Mouse (Mus musculus) limb, embryonic 12.5 days (tissue): Measurements from ENCODE around the gene Calm3. TPM values are rescaled to one million over a fixed set of nuclear protein-coding genes. Genes with fewer than 3 reads are reported as not detected.

Experiments used
- ATAC-seq: fragments of 200-750 bp; cut with Nextera tagmentation; 2 replicates; pipeline ENCODE4 v1.8.0; 2017; ENCODE audit warnings: low read depth, moderate TSS enrichment; ENCODE audit not compliant: insufficient number of reproducible peaks, insufficient read depth, low FRiP score, low TSS enrichment
- H3K27ac ChIP-seq: fragments of 300-500 bp; sonication (generic); 2 replicates; pipeline ENCODE4 v1.5.1; 2016; ENCODE audit warnings: mild to moderate bottlenecking, moderate library complexity
- H3K27me3 ChIP-seq: fragments of 300-500 bp; sonication (generic); 2 replicates; pipeline ENCODE4 v1.6.1; 2016; ENCODE audit warnings: mild to moderate bottlenecking, moderate library complexity
- H3K36me3 ChIP-seq: fragments of 300-500 bp; sonication (generic); 2 replicates; pipeline ENCODE4 v1.6.1; 2016; ENCODE audit warnings: mild to moderate bottlenecking, moderate library complexity
- H3K4me1 ChIP-seq: fragments of 300-500 bp; sonication (generic); replicated peaks from 2 replicates; pipeline ENCODE4 v1.6.1; 2016
- H3K4me2 ChIP-seq: fragments of 300-500 bp; sonication (generic); 2 replicates; pipeline ENCODE4 v1.6.1; 2016; ENCODE audit warnings: mild to moderate bottlenecking, moderate library complexity
- H3K4me3 ChIP-seq: fragments of 300-500 bp; sonication (generic); replicated peaks from 2 replicates; pipeline ENCODE4 v1.5.1; 2016; ENCODE audit warnings: mild to moderate bottlenecking
- H3K9ac ChIP-seq: fragments of 300-500 bp; sonication (generic); replicated peaks from 2 replicates; pipeline ENCODE4 v1.6.1; 2016; ENCODE audit warnings: mild to moderate bottlenecking, moderate library complexity
- H3K9me3 ChIP-seq: fragments of 300-500 bp; sonication (generic); 2 replicates; pipeline ENCODE4 v1.6.1; 2016; ENCODE audit warnings: mild to moderate bottlenecking, moderate library complexity
- WGBS: fragments of 180-500 bp; shearing (Covaris S2); methylation state at CpG from one replicate; pipeline ENCODE4 v1.1.7; 2016; 5-methylcytosine and 5-hydroxymethylcytosine counted together
- polyA plus RNA-seq: library from polyadenylated mRNA; unstranded; fragments of >200 nt; fragmentation: Nextera tagmentation; extraction: Ambion mirVana; gene quantifications from 2 replicates; pipeline ENCODE4 v1.2.1, GENCODE M21; 2016

Gene Calm3
- polyA plus RNA-seq, 1 experiment from 2014 or later: 123 TPM

DNA sequence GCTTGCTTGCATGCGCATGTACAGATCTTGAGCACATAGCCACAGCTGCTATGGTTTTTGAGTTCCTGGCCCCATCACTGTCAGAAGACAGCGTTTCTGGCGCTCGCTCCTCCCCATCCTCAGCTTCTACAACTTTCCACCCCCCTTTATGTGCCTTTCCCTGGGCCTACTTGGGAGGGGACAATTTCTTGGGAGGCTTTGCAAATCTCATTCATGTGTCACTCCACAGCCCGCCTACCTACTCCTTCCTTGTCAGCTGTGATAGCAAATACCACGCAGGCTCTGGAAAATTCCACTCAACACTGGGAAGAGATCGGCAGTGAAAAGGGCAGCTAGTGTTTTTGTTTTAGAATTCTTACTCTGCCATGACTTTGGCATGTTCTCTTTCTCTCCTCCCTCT, 16.4 kb upstream of the Calm3 start:
- Histone ChIP-seq H3K4me2 (no peak overlapping the region), H3K9me3 (no peaks in the 10 kb centered on the region), H3K27me3 (peaks cover 4% of the 10 kb centered on the region), H3K4me3 (no peak overlapping the region), H3K4me1 (peaks cover 29% of the 10 kb centered on the region), H3K36me3 (no peaks in the 10 kb centered on the region), H3K9ac (no peak overlapping the region), H3K27ac (0 out of 2 replicates have a peak overlapping the region, but pooled peaks have one; percentile 25)
- no peak for ATAC-seq
- WGBS: 58% methylated on average over 7 of the region's 7 CpGs

- Histone ChIP-seq H3K27ac (no peak overlapping the region), H3K9ac (no peak overlapping the region), H3K9me3 (no peaks in the 10 kb centered on the region), H3K27me3 (0 out of 2 replicates have a peak, but pooled peaks cover 2% of the 10 kb centered on the region), H3K4me1 (peaks cover 18% of the 10 kb centered on the region; the same call in 1 of the 2 replicates), H3K4me3 (no peak overlapping the region), H3K36me3 (no peaks in the 10 kb centered on the region), H3K4me2 (no peak overlapping the region)
- 71% methylated on average over 17 of the region's 17 CpGs for WGBS
- ATAC-seq: no peak
Observed at GRCm38 (mm10) chr7:16938117-16938791, 14.3 kb upstream of the Calm3 start.

DNA sequence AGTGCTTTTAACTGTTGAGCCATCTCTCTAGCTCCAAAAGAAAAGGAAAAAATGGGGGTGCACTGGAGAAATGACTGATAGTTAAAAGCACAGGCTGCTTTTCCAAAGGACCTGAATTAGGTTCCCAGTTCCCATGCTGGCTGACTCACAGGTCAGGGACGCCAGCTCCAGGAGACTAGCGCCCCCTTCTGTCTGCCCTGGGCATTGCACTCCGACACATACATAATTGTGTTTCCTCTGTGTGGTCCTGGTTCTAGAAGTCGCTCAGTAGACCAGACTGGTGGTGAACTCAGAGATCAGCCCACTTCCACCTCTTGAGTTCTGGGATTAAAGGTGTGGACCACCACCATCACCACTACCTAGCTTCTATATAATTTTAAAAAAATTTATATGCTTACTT, 13.4 kb upstream of the Calm3 start:
- Histone ChIP-seq H3K27me3 (0 out of 2 replicates have a peak, but pooled peaks cover 2% of the 10 kb centered on the region), H3K4me1 (peaks cover 18% of the 10 kb centered on the region; the same call in 1 of the 2 replicates), H3K9ac (no peak overlapping the region), H3K4me3 (no peak overlapping the region), H3K4me2 (no peak overlapping the region), H3K27ac (no peak overlapping the region), H3K36me3 (no peaks in the 10 kb centered on the region), H3K9me3 (no peaks in the 10 kb centered on the region)
- ATAC-seq: no peak
- WGBS: 50% methylated on average over 4 of the region's 4 CpGs

GRCm38 (mm10) chr7:16932704-16933577, 9.0 kb upstream of the Calm3 start:
- no peak overlapping the region for H3K4me2 ChIP-seq
- no peaks in the 10 kb centered on the region for H3K9me3 ChIP-seq
- H3K4me1 ChIP-seq: no peaks in the 10 kb centered on the region
- H3K27me3 ChIP-seq: 0 out of 2 replicates have a peak, but pooled peaks cover 2% of the 10 kb centered on the region
- ATAC-seq: 0 out of 2 replicates have a peak, but pooled peaks have one; percentile 41
- H3K4me3 ChIP-seq: no peak overlapping the region
- 49% methylated on average over 14 of the region's 14 CpGs for WGBS
- H3K27ac ChIP-seq: no peak overlapping the region
- no peaks in the 10 kb centered on the region for H3K36me3 ChIP-seq
- H3K9ac ChIP-seq: no peak overlapping the region

GRCm38 (mm10) chr7:16931968-16932627, 8.2 kb upstream of the Calm3 start:
- no peak overlapping the region for H3K27ac ChIP-seq
- no peaks in the 10 kb centered on the region for H3K36me3 ChIP-seq
- H3K27me3 ChIP-seq: 0 out of 2 replicates have a peak, but pooled peaks cover 2% of the 10 kb centered on the region
- no peak overlapping the region for H3K4me2 ChIP-seq
- 20% methylated on average over 14 of the region's 14 CpGs for WGBS
- ATAC-seq: no peak; the same call in 1 of the 2 replicates
- no peaks in the 10 kb centered on the region for H3K4me1 ChIP-seq
- no peak overlapping the region for H3K4me3 ChIP-seq
- H3K9ac ChIP-seq: no peak overlapping the region
- no peaks in the 10 kb centered on the region for H3K9me3 ChIP-seq

- ATAC-seq: no peak
- H3K9me3 ChIP-seq: no peaks in the 10 kb centered on the region
- H3K4me3 ChIP-seq: no peak overlapping the region
- H3K27ac ChIP-seq: no peak overlapping the region
- H3K27me3 ChIP-seq: 0 out of 2 replicates have a peak, but pooled peaks cover 2% of the 10 kb centered on the region
- no peak overlapping the region for H3K4me2 ChIP-seq
- no peak overlapping the region for H3K9ac ChIP-seq
- no peaks in the 10 kb centered on the region for H3K36me3 ChIP-seq
- 13% methylated on average over 1 of the region's 1 CpGs for WGBS
- no peaks in the 10 kb centered on the region for H3K4me1 ChIP-seq
Observed at GRCm38 (mm10) chr7:16930850-16931249, 6.9 kb upstream of the Calm3 start.

- H3K4me3 ChIP-seq: no peak overlapping the region
- 41% methylated on average over 2 of the region's 2 CpGs for WGBS
Observed at GRCm38 (mm10) chr7:16928341-16928740, 4.4 kb upstream of the Calm3 start.

DNA sequence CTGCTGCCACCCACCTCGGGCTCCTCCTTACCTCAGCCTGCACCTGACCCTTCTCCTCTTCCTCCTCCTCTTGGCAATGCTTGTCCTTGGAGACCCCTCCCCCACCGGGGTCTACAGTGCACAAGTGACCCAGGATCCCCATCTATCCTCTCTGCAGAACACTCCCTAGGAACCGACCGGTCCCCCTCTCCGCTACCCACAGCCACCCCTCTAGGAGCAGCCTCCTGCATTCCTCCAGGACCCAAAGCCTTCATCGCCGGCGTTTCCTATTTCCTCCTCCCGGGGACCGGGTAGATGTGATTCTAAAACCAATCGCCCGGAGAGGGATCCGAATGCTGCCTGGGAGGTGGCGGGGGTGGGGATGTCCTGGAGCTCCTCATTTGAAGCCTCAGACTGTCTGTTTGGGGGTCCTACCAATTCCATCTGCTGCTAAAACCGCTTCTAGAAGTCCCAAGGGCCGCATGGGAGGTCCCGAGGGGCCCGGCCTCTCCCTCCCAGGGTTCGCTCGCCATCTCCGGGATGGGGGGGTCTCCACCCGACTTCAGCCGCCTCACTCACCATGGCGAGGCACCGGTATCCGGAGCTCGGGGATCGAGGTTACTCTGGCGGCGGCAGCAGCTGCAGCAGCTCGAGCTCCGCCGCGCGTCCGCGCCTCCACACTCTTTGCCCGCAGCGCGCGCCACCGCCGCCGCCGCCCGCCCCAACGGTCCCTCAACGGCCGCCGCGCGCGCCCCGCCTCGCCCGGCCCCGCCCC, 454 bp downstream of the Calm3 start:
- under 1% methylated on average over 49 of the region's 57 CpGs for WGBS
- H3K36me3 ChIP-seq: peaks cover 24% of the 10 kb centered on the region
- no peaks in the 10 kb centered on the region for H3K27me3 ChIP-seq
- peaks cover 41% of the 10 kb centered on the region for H3K4me1 ChIP-seq
- H3K27ac ChIP-seq: peak overlapping the region; percentile 97
- H3K9ac ChIP-seq: peak overlapping the region; percentile 94
- H3K4me2 ChIP-seq: peak overlapping the region; percentile 94
- peak overlapping the region; percentile 85 for H3K4me3 ChIP-seq
- no peak; the same call in 1 of the 2 replicates for ATAC-seq
- no peaks in the 10 kb centered on the region for H3K9me3 ChIP-seq

More at GRCm38 (mm10) chr7:16928341-16928740, 4.4 kb upstream of the Calm3 start:
- no peaks in the 10 kb centered on the region for H3K4me1 ChIP-seq
- H3K9me3 ChIP-seq: no peaks in the 10 kb centered on the region
- H3K36me3 ChIP-seq: no peaks in the 10 kb centered on the region
- ATAC-seq: no peak
- no peak overlapping the region for H3K9ac ChIP-seq
- H3K4me2 ChIP-seq: no peak overlapping the region
- H3K27me3 ChIP-seq: no peaks in the 10 kb centered on the region
- no peak overlapping the region for H3K27ac ChIP-seq

- H3K27ac ChIP-seq: peak overlapping the region; percentile 97
- H3K4me2 ChIP-seq: peak overlapping the region; percentile 94
- H3K9ac ChIP-seq: peak overlapping the region; percentile 94
- H3K4me1 ChIP-seq: peaks cover 41% of the 10 kb centered on the region
- no peaks in the 10 kb centered on the region for H3K9me3 ChIP-seq
- H3K36me3 ChIP-seq: peaks cover 34% of the 10 kb centered on the region
- peak overlapping the region; percentile 85 for H3K4me3 ChIP-seq
- no peaks in the 10 kb centered on the region for H3K27me3 ChIP-seq
- no peak for ATAC-seq
- 60% methylated on average over 10 of the region's 10 CpGs for WGBS
Observed at GRCm38 (mm10) chr7:16922360-16922973, 1.4 kb downstream of the Calm3 start.

DNA sequence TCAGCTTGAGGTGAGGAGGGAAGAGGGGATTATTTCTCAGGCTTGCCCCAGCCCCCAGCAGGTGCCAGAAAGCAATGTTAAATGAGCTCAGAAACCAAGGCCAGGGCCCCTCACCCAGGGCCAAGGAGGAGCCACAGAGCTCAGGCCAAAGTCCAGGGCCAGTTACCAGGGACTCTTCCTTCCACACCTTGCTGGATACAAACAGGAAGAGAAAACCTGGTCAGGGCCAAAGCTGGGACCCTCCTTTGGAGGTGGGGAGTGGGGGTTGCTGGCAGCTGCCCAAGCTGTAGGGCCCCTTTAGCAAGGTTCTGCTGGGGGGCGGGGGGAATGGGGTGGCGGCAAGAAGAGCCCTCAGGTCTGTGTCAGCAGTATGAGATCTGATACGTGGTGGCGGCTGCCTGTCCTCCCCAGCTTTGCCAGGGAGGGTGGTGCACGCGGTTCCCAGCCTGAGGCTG, 2.0 kb downstream of the Calm3 start:
- ATAC-seq: no peak
- H3K4me1 ChIP-seq: peaks cover 41% of the 10 kb centered on the region
- WGBS: 66% methylated on average over 6 of the region's 6 CpGs

More for the DNA sequence above, 2.0 kb downstream of the Calm3 start:
- peak overlapping the region; percentile 94 for H3K4me2 ChIP-seq
- H3K9me3 ChIP-seq: no peaks in the 10 kb centered on the region
- peak overlapping the region; percentile 85 for H3K4me3 ChIP-seq
- peaks cover 40% of the 10 kb centered on the region for H3K36me3 ChIP-seq
- H3K27ac ChIP-seq: peak overlapping the region; percentile 86
- peak overlapping the region; percentile 94 for H3K9ac ChIP-seq
- no peaks in the 10 kb centered on the region for H3K27me3 ChIP-seq
